Mouse (Mus musculus) cerebellum, adult 2 months (tissue): Measurements from ENCODE around the gene Slit3. TPM values are rescaled to one million over a fixed set of nuclear protein-coding genes. Genes with fewer than 3 reads are reported as not detected.

Experiments used
- DNase-seq, 2 experiments: peaks; one replicate each; pipeline ENCODE4 v3.0.0; 2021
- H3K27ac ChIP-seq: fragments of 200-500 bp; 2 replicates; pipeline ENCODE4 v1.5.1; 2012; ENCODE audit warnings: low read length, control low read depth, inconsistent platforms; ENCODE audit not compliant: insufficient read depth
- H3K27me3 ChIP-seq: fragments of 200-500 bp; 2 replicates; pipeline ENCODE4 v1.6.1; 2012; ENCODE audit warnings: inconsistent platforms, mild to moderate bottlenecking, low read length, moderate library complexity; ENCODE audit not compliant: control insufficient read depth, insufficient read depth
- H3K4me1 ChIP-seq: fragments of 200-500 bp; 2 replicates; pipeline ENCODE4 v1.6.1; 2011; ENCODE audit warnings: low read length; ENCODE audit not compliant: control insufficient read depth, insufficient read depth
- H3K4me3 ChIP-seq: fragments of 200-500 bp; replicated peaks from 2 replicates; pipeline ENCODE3; 2011; ENCODE audit warnings: mild to moderate bottlenecking, low read depth, low read length, control low read depth; ENCODE audit not compliant: insufficient read depth
- CTCF ChIP-seq: fragments of 200-500 bp; IDR thresholded peaks from 2 replicates; pipeline ENCODE4 v1.5.1; 2011; ENCODE audit warnings: low read depth, mild to moderate bottlenecking, control low read depth, low read length, moderate library complexity, borderline replicate concordance; ENCODE audit not compliant: insufficient read depth
- POLR2A ChIP-seq: fragments of 200-500 bp; IDR thresholded peaks from 2 replicates; pipeline ENCODE4 v1.6.1; 2011; ENCODE audit warnings: low read length, control low read depth, borderline replicate concordance; ENCODE audit not compliant: insufficient read depth
- WGBS: fragments of 180-500 bp; shearing (Covaris S2); methylation state at CpG from one replicate; pipeline ENCODE4 v1.1.7; 2018; 5-methylcytosine and 5-hydroxymethylcytosine counted together
- polyA plus RNA-seq: library from polyadenylated mRNA; depleted of rRNA; stranded (reverse); fragments of >200 nt; gene quantifications from 2 replicates; pipeline ENCODE4 v1.2.3, GENCODE M21; 2012

The Slit3 gene
- polyA plus RNA-seq, 1 experiment, result 10.0 TPM

DNA sequence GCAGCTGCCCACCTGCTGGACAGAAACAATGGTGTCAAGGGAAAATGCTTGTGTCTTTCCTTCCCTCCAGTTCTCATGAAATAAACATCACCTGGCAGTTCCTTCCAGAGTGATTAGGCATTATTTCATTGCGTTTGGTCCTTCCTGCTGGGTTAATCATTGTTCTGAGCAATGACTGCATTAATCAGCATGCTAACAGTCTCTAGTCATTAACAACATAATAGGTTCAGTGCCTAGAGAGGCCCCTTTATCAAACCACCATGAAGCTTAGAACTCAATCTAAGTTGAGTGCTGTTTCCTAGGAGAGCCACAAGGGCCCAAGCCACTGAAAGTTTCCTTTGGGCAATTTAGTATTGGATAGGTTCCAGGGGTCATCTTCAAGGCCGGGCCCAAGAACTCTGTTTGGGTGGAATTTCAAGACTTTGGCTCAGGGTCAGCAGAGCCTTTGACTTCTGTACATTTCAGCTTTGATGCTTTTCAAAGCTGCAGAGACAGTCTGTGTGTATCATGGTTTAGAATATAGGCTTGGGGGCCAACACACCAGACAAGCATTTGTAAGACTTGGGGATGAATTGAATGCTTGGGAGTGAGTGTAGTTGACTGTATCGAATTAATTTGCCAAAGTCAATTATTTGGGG is 174.3 kb downstream of the Slit3 start:
- TF ChIP-seq POLR2A (no peak), CTCF (no peak)
- H3K27ac ChIP-seq, result no peak overlapping the region
- no peak for DNase-seq
- WGBS, result 59% methylated on average over 3 of the region's 3 CpGs
- H3K27me3 ChIP-seq, result no peaks in the 10 kb centered on the region
- no peak overlapping the region for H3K4me3 ChIP-seq
- peaks cover 25% of the 10 kb centered on the region for H3K4me1 ChIP-seq

DNA sequence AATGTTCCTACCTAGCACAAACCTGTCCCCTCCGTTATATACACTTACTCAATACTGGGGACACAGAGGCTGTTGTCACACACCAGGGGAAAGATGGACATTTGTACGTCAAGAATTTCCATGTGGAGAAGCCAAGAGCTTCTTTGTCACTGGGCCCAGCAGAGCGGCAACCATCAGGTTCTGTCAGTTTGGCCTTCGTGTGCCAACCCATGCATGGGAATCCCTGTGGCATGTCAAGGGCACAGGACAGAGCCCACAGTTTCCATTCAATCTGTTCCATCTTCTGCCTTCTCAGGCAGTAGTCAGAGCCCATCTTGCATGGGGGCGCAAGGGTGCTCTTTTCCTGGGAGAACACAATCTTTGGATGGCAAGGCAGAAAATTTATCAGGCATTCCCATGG is 175.8 kb downstream of the Slit3 start:
- 51% methylated on average over 5 of the region's 5 CpGs for WGBS
- TF ChIP-seq POLR2A (no peak), CTCF (no peak)
- Histone ChIP-seq H3K27me3 (no peaks in the 10 kb centered on the region), H3K4me1 (peaks cover 26% of the 10 kb centered on the region), H3K27ac (no peak overlapping the region), H3K4me3 (no peak overlapping the region)
- DNase-seq, result no peak

DNA sequence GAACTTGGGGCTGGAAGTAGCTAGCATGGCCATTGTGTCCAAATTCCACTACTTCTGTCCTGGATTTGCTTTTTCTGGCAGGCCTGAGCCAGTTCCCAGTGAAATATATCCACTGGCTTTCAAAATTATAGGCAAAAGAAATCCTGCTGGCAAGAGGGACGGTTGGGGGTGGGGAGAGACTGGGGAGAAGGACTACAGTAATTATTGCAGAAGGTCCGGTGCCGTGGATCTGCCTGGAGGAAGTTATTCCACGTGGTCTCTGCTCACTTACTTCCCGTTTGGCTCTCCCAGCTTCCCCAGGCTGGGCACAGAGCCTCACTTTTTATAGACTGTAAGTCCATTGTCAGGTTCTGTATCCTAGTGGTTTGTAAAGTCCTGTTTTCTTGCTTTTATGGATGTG is 176.3 kb downstream of the Slit3 start:
- Histone ChIP-seq H3K4me1 (peaks cover 26% of the 10 kb centered on the region), H3K27ac (no peak overlapping the region), H3K27me3 (no peaks in the 10 kb centered on the region), H3K4me3 (no peak overlapping the region)
- no peak for DNase-seq
- 46% methylated on average over 5 of the region's 5 CpGs for WGBS
- no peak for TF ChIP-seq POLR2A
- TF ChIP-seq CTCF, result no peak

DNA sequence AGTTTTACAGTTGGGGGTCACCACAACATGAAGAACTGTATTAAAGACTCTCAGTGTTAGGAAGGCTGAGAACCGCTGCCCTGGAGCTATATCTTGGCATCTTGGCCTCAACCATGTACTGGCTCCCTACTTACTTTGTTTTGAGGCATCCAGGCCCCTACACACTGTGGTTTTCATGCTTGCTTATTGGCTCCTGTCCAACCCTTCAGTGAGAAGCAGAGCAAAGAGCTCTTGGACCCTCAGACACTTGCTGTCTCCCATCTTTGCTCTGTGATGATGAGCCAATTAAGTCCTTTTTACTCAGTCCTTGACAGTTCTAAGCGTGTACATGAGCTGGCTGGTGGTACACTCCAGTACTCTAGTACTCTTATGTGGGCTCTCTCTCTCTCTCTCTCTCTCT is 177.5 kb downstream of the Slit3 start:
- Histone ChIP-seq H3K4me3 (no peak overlapping the region), H3K27ac (no peak overlapping the region), H3K27me3 (no peaks in the 10 kb centered on the region), H3K4me1 (peaks cover 34% of the 10 kb centered on the region)
- WGBS, result 97% methylated on average over 2 of the region's 2 CpGs
- no peak for TF ChIP-seq CTCF
- TF ChIP-seq POLR2A, result no peak
- DNase-seq, result no peak

DNA sequence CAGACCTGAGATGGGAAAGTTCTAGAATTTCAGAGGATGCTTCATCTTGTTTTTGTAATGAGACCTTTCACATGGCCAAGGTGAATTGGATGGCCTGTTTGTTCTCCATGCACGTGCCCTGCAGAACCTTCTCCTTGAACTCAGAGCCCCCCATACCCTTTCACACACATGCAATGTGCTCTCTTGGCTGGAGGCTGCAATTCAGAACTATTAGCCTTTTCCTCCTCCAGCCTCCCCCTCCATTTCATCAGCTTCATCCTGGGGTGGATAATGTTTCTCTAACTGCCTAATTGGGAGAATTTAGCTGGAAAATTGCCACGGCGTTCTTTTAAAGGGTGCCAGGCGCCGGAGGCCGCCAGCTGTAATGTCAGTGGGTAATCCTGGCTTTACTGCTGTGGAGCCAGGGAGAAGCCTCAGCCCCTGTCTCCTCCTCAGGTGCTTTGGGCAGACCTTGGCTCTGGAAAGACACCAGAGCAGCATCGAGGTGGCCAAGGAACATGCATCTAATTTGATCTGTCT is 178.9 kb downstream of the Slit3 start:
- H3K27ac ChIP-seq, result no peak overlapping the region
- no peak for DNase-seq
- H3K4me3 ChIP-seq, result no peak overlapping the region
- 41% methylated on average over 7 of the region's 7 CpGs for WGBS
- peaks cover 39% of the 10 kb centered on the region for H3K4me1 ChIP-seq
- H3K27me3 ChIP-seq, result no peaks in the 10 kb centered on the region
- no peak for TF ChIP-seq POLR2A
- no peak for TF ChIP-seq CTCF

DNA sequence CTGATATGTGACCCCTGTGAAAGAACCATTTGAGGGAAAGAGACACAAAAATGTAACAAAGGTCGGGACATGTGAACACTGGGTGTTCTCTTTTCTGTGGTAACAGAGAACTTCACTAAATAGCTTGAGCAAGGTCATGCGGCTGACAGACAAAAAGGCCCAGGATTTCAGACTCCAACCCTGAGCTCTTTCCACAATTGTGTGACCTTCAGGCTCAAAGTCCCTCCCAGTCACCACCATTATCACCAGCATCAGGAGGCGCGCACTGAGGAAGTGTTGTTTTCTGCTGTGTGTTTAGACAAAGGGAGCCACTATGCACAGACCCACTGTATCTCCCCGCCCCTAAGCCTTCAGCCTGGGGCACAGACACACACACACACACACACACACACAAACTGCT is 181.2 kb downstream of the Slit3 start:
- TF ChIP-seq CTCF (no peak), POLR2A (no peak)
- 97% methylated on average over 5 of the region's 5 CpGs for WGBS
- H3K4me1 ChIP-seq, result peaks cover 39% of the 10 kb centered on the region
- H3K4me3 ChIP-seq, result no peak overlapping the region
- H3K27ac ChIP-seq, result no peak overlapping the region
- no peaks in the 10 kb centered on the region for H3K27me3 ChIP-seq
- no peak for DNase-seq

DNA sequence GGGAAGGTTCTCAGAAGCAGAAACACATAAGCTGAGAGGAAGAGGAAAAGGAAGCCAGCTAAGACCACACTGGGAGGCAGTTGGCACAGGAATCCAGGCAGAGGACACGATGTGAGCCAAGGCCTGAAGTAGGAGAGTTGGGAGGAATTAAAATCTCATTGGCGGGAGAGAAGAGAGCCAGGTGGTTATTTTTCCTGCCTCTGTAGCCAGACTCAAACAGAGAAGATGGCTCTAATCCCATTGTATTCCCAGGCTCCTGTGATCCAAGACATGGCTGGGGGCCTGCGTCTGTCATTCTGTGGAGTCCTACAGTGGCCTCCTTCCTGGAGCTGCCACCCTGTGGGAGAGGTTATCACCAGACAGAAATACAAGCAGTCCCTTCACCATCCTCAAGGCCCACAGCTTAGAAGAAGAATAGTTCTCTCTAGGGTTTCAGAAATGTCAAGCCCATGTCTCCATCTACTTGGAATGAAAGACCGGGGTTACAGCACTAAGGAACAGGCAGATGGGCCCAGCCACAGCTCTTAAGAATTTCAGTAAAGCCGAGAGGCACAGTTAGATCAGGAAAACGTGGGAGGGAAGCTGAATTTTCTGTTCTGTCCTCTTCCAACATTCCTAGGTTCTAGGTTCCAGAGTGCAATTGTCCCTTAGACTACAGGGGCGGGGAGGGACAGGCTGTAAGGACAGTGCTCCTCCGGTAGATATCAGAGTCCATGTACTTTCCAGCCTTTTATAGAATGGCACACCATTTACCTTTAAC is 183.4 kb downstream of the Slit3 start:
- peaks cover 34% of the 10 kb centered on the region for H3K4me1 ChIP-seq
- H3K4me3 ChIP-seq, result no peak overlapping the region
- WGBS, result 18% methylated on average over 8 of the region's 8 CpGs
- peak overlapping the region; percentile 85 for H3K27ac ChIP-seq
- H3K27me3 ChIP-seq, result no peaks in the 10 kb centered on the region
- TF ChIP-seq POLR2A (peak; percentile 21; the same call in 1 of the 2 replicates), CTCF (no peak)
- DNase-seq, result peak; percentile 85 to 95

DNA sequence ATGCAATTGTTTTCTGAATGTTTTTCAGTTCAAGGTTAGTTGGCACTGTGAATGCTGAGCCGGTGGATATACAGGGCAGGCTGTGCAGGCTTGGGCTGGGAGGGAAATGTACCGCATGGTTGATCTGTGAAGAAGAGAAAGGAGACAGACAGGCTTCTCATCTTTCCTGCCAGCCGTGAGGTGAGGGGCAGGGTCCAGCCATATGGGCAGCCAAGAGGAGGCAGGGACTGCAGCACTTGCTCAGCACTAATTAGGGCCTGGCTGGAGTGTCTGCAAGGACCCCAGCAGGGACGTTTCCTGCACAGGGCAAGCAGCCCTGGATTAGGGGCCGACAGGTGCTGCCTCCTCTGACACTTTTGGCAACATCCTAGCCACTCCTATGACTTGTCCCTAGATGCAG is 184.1 kb downstream of the Slit3 start:
- H3K27ac ChIP-seq, result peak overlapping the region; percentile 85
- peaks cover 28% of the 10 kb centered on the region for H3K4me1 ChIP-seq
- H3K27me3 ChIP-seq, result no peaks in the 10 kb centered on the region
- DNase-seq, result peak; percentile 85 to 93
- H3K4me3 ChIP-seq, result no peak overlapping the region
- 14% methylated on average over 5 of the region's 5 CpGs for WGBS
- TF ChIP-seq POLR2A (no peak), CTCF (no peak)
